Mouse (Mus musculus): ENCODE measurements at regions not wholly inside any gene's neighbourhood (a gene's known extent, or its start where the extent isn't known, plus 50 kb on each side); places are given as distances from the start of the nearest gene placed in this dataset.
"Not testable (repeated sequence)": the region's sequence is repeated elsewhere in the genome, so short reads cannot be mapped to it uniquely, and the experiment has no call there.

DNA sequence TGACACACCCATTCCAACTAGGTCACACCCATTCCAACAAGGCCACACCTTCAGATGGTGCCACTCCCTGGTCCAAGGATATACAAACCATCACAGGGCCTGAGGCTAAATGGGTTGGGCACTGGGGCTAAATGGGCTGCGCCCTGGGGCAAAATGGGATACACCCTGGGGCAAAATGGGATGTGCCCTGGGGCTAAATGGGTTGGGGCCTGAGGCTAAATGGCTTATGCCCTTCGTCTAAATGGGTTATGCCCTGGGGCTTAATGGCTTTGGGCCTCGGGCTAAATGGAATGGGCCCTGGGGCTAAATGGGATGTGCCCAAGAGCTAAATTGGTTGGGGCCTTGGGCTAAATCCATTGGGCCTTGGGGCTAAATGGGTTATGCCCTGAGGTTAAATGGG lies 261.5 kb downstream of the Samd9l start:
- H3K4me3 ChIP-seq; ATAC-seq (ENCODE audit: low FRiP score, low read depth); H3K4me2 ChIP-seq (replicated peaks); H3K27me3 ChIP-seq; H3K4me1 ChIP-seq; H3K36me3 ChIP-seq; H3K27ac ChIP-seq; H3K9ac ChIP-seq: not testable (repeated sequence)
- 87% methylated on average over 3 of the region's 3 CpGs for WGBS
- H3K9me3 ChIP-seq, result peaks cover 62% of the 10 kb centered on the region

DNA sequence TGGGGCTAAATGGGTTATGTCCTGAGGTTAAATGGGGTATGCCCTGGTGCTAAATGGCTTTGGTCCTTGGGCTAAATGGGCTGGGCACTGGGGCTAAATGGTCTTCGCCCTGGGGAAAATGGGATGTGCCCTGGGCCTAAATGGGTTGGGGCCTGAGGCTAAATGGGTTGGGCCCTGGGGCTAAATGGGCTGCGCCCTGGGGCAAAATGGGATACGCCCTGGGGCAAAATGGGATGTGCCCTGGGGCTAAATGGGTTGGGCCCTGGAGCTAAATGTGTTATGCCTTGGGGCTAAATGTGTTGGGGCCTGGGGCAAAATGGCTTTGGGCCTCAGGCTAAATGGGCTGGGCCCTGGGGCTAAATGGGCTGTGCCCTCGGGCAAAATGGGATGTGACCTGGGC lies 265.6 kb downstream of the Samd9l start:
- H3K4me2 ChIP-seq (replicated peaks); H3K27me3 ChIP-seq; H3K4me1 ChIP-seq; H3K36me3 ChIP-seq; H3K4me3 ChIP-seq; H3K27ac ChIP-seq; H3K9ac ChIP-seq; ATAC-seq (ENCODE audit: low FRiP score, low read depth): not testable (repeated sequence)
- H3K9me3 ChIP-seq, result peaks cover 46% of the 10 kb centered on the region
- WGBS, result 80% methylated on average over 4 of the region's 4 CpGs

DNA sequence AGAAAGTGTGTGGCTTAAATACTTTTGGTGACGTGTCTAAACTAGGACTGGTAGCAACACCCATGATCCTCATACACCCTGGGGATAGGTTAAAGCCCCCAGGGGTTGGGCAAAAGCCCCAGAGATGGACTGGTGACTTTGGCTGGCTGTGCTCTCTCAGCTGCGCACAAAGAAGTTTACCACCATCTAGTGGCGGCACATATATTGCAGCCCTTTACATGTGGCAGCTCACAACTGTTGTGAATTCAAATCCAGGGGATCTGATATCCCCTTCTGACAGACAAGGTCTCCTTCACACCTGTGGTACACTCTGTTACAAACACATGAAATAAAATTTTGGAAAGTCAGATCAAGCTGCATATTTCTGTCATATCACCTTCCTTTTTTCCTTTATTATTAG lies 283.1 kb downstream of the Samd9l start:
- H3K36me3 ChIP-seq; H3K27ac ChIP-seq; H3K4me2 ChIP-seq (replicated peaks); H3K9me3 ChIP-seq; ATAC-seq (ENCODE audit: low FRiP score, low read depth); H3K27me3 ChIP-seq; H3K9ac ChIP-seq; H3K4me3 ChIP-seq; H3K4me1 ChIP-seq: not testable (repeated sequence)
- WGBS, result 31% methylated on average over 1 of the region's 3 CpGs
